Mouse (Mus musculus) embryonic facial prominence, embryonic 13.5 days (tissue): ENCODE data around the gene Itsn2. TPM values are rescaled to one million over a fixed set of nuclear protein-coding genes. Genes with fewer than 3 reads are reported as not detected.
"Not testable (repeated sequence)": the region's sequence is repeated elsewhere in the genome, so short reads cannot be mapped to it uniquely, and the experiment has no call there.

Experiments
- ATAC-seq: fragments of 200-750 bp; cut with Nextera tagmentation; 2 replicates; pipeline ENCODE4 v1.8.0; 2017; ENCODE audit warnings: low read depth; ENCODE audit not compliant: insufficient number of reproducible peaks, insufficient read depth, low FRiP score, low TSS enrichment
- H3K27ac ChIP-seq: fragments of 300-500 bp; sonication (generic); 2 replicates; pipeline ENCODE4 v1.5.1; 2015; ENCODE audit warnings: moderate library complexity, mild to moderate bottlenecking, inconsistent platforms
- H3K27me3 ChIP-seq: fragments of 300-500 bp; sonication (generic); 2 replicates; pipeline ENCODE4 v1.6.1; 2015; ENCODE audit warnings: mild to moderate bottlenecking, inconsistent platforms
- H3K36me3 ChIP-seq: fragments of 300-500 bp; sonication (generic); 2 replicates; pipeline ENCODE4 v1.6.1; 2015; ENCODE audit warnings: mild to moderate bottlenecking, inconsistent platforms
- H3K4me1 ChIP-seq: fragments of 300-500 bp; sonication (generic); 2 replicates; pipeline ENCODE4 v1.6.1; 2015; ENCODE audit warnings: inconsistent platforms
- H3K4me2 ChIP-seq: fragments of 300-500 bp; sonication (generic); 2 replicates; pipeline ENCODE4 v1.6.1; 2015; ENCODE audit warnings: moderate library complexity, mild to moderate bottlenecking, inconsistent platforms
- H3K4me3 ChIP-seq: fragments of 300-500 bp; sonication (generic); 2 replicates; pipeline ENCODE4 v1.5.1; 2015; ENCODE audit warnings: mild to moderate bottlenecking, inconsistent platforms
- H3K9ac ChIP-seq: fragments of 300-500 bp; sonication (generic); 2 replicates; pipeline ENCODE4 v1.6.1; 2015; ENCODE audit warnings: mild to moderate bottlenecking, inconsistent platforms
- H3K9me3 ChIP-seq: fragments of 300-500 bp; sonication (generic); 2 replicates; pipeline ENCODE4 v1.6.1; 2016; ENCODE audit warnings: inconsistent platforms
- WGBS: fragments of 180-500 bp; shearing (Covaris S2); methylation state at CpG from one replicate; pipeline ENCODE4 v1.1.7; 2015; ENCODE audit warnings: mixed read lengths; 5-methylcytosine and 5-hydroxymethylcytosine counted together
- polyA plus RNA-seq: library from polyadenylated mRNA; unstranded; fragments of >200 nt; fragmentation: Nextera tagmentation; extraction: Ambion mirVana; gene quantifications from 2 replicates; pipeline ENCODE4 v1.2.1, GENCODE M21; 2015

Gene Itsn2
- polyA plus RNA-seq, 1 experiment from 2014 or later = 34.0 TPM

- Histone ChIP-seq H3K9me3 (no peaks in the 10 kb centered on the region), H3K4me2 (no peak overlapping the region), H3K27me3 (no peaks in the 10 kb centered on the region), H3K27ac (no peak overlapping the region), H3K4me1 (no peaks in the 10 kb centered on the region), H3K9ac (no peak overlapping the region), H3K4me3 (no peak overlapping the region), H3K36me3 (no peaks in the 10 kb centered on the region)
- WGBS = 90% methylated on average over 10 of the region's 10 CpGs
- no peak for ATAC-seq
Observed at GRCm38 (mm10) chr12:4744486-4744885, 152.0 kb downstream of the Itsn2 start.

- not testable (repeated sequence) for H3K36me3 ChIP-seq, ATAC-seq, H3K27me3 ChIP-seq, H3K4me2 ChIP-seq, H3K9ac ChIP-seq, H3K9me3 ChIP-seq, H3K27ac ChIP-seq, H3K4me3 ChIP-seq, H3K4me1 ChIP-seq
- 91% methylated on average over 4 of the region's 4 CpGs for WGBS
Observed at GRCm38 (mm10) chr12:4754451-4754850, 162.0 kb downstream of the Itsn2 start.

- Histone ChIP-seq H3K4me3 (no peak overlapping the region), H3K27ac (no peak overlapping the region), H3K4me2 (no peak overlapping the region), H3K4me1 (no peaks in the 10 kb centered on the region), H3K27me3 (no peaks in the 10 kb centered on the region), H3K9me3 (no peaks in the 10 kb centered on the region; the same call in 1 of the 2 replicates), H3K9ac (no peak overlapping the region), H3K36me3 (no peaks in the 10 kb centered on the region)
- no peak for ATAC-seq
- 84% methylated on average over 1 of the region's 1 CpGs for WGBS
Observed at GRCm38 (mm10) chr12:4757060-4757459, 164.6 kb downstream of the Itsn2 start.

Other genes with a start within 250 kb of the Itsn2 start
- 9.5 and 9.8 TPM in 2 replicates for gene Ncoa1, start 115.5 kb upstream of the Itsn2 start, polyA plus RNA-seq
- not detected in 2 replicates for gene Gm3625, start 289 bp downstream of the Itsn2 start, polyA plus RNA-seq
- 0.70 and 0.98 TPM in 2 replicates for gene Fam228a, start 145.8 kb downstream of the Itsn2 start, polyA plus RNA-seq
- 5.3 and 6.1 TPM in 2 replicates for gene Pfn4, start 176.4 kb downstream of the Itsn2 start, polyA plus RNA-seq
- 4.4 and 6.0 TPM in 2 replicates for gene Fam228b, start 176.6 kb downstream of the Itsn2 start, polyA plus RNA-seq
- 263 and 290 TPM in 2 replicates for gene Sf3b6, start 224.9 kb downstream of the Itsn2 start, polyA plus RNA-seq
- 12.6 and 14.0 TPM in 2 replicates for gene Fkbp1b, start 249.0 kb downstream of the Itsn2 start, polyA plus RNA-seq